Mouse (Mus musculus) embryonic fibroblast, embryonic 13.5 days (primary cell): Measurements from ENCODE around the gene Naaladl2. TPM values are rescaled to one million over a fixed set of nuclear protein-coding genes. Genes with fewer than 3 reads are reported as not detected.
"Not testable (repeated sequence)": the region's sequence is repeated elsewhere in the genome, so short reads cannot be mapped to it uniquely, and the experiment has no call there.

Experiments used
- H3K27ac ChIP-seq: 2 replicates; pipeline ENCODE4 v1.5.1; 2012; ENCODE audit warnings: low read length, control low read depth, inconsistent platforms; ENCODE audit not compliant: insufficient read depth
- H3K4me1 ChIP-seq: 2 replicates; pipeline ENCODE4 v1.6.1; 2011; ENCODE audit warnings: low read length; ENCODE audit not compliant: control insufficient read depth, insufficient read depth
- H3K4me3 ChIP-seq: 2 replicates; pipeline ENCODE4 v1.5.1; 2011; ENCODE audit warnings: mild to moderate bottlenecking, control low read depth, low read length; ENCODE audit not compliant: insufficient read depth
- CTCF ChIP-seq: IDR thresholded peaks from 2 replicates; pipeline ENCODE4 v1.5.1; 2011; ENCODE audit warnings: mild to moderate bottlenecking, control low read depth, low read length, moderate library complexity, borderline replicate concordance; ENCODE audit not compliant: insufficient read depth
- POLR2A ChIP-seq: IDR thresholded peaks from 2 replicates; pipeline ENCODE4 v1.6.1; 2011; ENCODE audit warnings: low read depth, mild to moderate bottlenecking, control low read depth, low read length, moderate library complexity
- polyA plus RNA-seq: library from polyadenylated mRNA; stranded (reverse); fragments of >200 nt; gene quantifications from 2 replicates; pipeline ENCODE4 v1.2.4, GENCODE M21; 2011; ENCODE audit warnings: low read depth; ENCODE audit not compliant: missing spikeins, insufficient read length

Naaladl2 gene
- polyA plus RNA-seq, 1 experiment, result 10.4 TPM

DNA sequence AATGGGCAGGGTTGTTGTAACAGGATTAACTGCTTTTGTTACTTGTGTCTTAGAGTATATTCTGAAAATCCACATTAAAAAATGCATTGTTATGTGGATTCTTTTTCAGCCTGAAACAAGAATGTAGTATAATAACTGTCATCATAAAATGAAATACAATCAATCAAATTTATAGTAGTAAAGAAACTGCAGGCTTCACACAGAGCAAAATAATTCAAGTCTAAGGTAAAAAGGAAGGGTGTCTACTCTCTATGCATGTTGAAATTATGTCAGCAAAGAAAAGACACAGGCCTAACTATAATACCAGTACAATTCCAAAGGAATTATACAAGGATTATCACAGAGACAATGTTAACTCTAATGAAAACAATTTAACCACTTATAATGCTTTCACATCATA, 752.3 kb downstream of the Naaladl2 start:
- H3K4me3 ChIP-seq, result no peak overlapping the region
- H3K27ac ChIP-seq, result no peak overlapping the region
- TF ChIP-seq CTCF (no peak), POLR2A (no peak)
- H3K4me1 ChIP-seq, result no peaks in the 10 kb centered on the region

DNA sequence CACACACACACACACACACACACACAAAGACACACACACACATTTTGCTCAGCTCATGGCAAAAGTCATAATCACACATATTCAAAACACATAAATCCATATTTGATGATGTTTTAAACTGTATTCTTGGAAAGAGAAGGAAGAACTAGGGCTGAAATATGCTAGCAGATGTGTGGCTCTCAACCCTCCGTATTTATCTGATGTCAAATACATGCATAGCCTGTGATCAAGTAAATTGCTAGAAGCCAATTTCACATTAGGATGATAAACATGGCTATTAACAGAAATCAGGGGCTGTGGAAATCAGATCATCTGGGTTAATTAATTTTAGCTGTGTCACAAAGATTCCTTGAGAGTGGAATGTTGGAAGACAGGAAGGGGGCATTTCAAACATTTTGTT, 752.8 kb downstream of the Naaladl2 start:
- Histone ChIP-seq H3K27ac (no peak overlapping the region), H3K4me3 (no peak overlapping the region), H3K4me1 (no peaks in the 10 kb centered on the region)
- TF ChIP-seq POLR2A, result no peak
- no peak for TF ChIP-seq CTCF

DNA sequence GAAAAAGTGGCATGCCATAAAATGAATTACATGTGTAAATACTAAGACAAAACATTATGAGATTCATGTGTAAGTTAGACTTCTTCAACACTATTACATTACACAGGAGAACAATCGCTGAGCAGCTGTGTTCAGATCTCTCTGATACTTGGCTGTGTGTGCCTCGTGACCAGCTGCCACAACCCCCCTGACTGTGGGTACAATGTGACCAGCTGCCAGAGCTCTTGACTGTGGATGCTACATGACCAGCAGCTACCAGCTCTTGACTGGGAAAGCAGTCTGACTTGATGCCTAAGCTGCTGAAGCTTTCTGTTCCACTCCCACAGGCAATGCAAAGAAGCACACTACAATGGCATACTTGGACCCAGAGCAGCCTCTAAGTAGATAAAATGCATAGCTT, 789.1 kb downstream of the Naaladl2 start:
- H3K4me1 ChIP-seq, result no peaks in the 10 kb centered on the region
- H3K4me3 ChIP-seq, result no peak overlapping the region
- no peak for TF ChIP-seq CTCF
- TF ChIP-seq POLR2A, result no peak
- H3K27ac ChIP-seq, result no peak overlapping the region

DNA sequence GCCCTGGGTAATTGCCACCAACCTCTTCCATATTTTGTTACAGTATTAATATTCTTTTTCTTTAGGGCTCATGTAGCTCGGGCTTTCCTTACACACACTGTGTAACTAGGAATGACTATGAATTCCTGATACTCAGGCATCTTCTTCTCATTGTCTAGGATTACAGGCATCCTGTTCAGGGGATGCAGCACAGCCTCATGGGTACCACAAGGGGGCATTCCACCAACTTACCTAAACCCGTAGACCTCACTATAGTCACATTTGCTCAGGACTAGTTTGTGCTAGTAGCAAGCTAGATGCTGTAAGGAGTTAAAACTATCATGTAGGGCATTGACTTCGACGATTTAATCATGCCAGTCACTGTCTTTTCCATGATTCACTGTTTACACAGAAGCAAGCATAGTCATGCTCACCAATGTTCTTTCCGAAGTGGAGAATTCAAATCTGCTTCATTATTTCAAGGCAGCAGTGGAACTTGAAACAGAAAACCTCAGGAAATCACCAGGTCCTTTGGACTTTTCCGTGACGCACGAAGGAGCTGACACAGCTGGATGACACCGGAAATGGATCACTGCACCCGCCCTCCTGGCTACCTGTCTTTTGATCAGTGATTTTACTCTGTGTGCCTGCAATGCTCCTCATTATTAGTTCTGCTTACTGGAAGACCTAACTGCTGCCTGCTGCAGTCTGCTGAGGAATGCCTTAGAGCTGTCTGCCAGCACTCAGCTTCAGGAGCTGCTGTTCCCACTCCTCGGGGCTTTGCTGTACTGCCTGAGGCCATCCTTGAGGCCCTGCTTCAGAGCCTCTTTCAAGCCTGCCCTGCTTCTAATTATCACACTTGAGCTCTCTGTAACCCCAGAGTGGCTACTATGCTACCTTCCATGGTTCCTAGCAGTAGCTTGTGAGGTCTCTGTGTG, 822.3 kb downstream of the Naaladl2 start:
- H3K4me1 ChIP-seq, result no peaks in the 10 kb centered on the region

DNA sequence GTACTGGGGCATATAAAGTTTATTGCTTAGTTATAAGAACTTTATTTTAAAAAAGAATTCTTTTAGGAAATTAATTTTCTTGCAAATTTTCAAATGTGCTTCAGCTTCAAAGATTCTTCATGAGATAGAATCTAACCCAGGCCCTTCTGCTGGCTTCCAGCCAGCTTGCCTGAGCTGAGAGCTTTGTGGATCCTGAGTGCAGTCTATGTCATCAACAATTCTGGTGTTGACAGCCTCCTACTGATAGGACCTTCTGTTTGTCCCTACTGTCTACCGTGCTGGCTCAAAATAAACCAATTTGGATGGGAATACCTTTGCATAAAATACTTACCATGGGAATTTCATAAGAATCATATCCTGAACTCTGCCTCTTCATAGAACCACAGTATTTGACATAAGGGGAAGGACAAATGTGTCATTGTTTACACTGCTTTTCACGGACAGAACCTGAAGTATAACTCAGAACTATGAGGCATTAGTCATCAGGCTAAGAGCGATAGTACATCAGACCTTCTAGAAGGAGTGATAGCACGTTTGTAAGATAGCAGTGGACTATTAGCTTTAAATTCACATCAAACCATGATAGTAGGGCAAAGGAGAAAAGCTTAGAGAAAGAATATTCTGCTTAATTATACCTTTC, 829.3 kb downstream of the Naaladl2 start:
- Histone ChIP-seq H3K4me1 (no peaks in the 10 kb centered on the region), H3K27ac (no peak overlapping the region), H3K4me3 (no peak overlapping the region)
- TF ChIP-seq POLR2A (no peak), CTCF (no peak)

More for the DNA sequence above, 822.3 kb downstream of the Naaladl2 start:
- H3K27ac ChIP-seq, result no peak overlapping the region
- TF ChIP-seq CTCF (no peak), POLR2A (no peak)
- no peak overlapping the region for H3K4me3 ChIP-seq

DNA sequence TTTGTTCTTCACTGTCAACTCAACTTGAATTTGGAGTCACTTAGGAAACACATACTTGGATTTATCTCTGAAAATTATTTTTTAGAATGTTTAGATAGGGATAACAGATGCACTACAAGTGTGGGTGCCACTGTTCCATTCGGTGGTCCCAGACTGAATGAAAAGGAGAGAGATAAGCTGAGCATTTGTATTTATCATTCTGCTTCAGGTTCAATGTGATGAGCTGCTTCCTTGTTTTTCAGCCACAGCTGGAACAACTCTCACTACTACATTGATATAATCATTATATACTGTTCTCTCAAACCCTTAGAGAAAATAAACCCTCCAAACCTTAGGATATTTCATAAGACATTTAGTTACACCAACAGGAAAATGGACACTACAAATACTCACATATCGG, 918.6 kb downstream of the Naaladl2 start:
- H3K27ac ChIP-seq, result no peak overlapping the region
- H3K4me3 ChIP-seq, result no peak overlapping the region
- no peaks in the 10 kb centered on the region for H3K4me1 ChIP-seq
- no peak for TF ChIP-seq POLR2A
- no peak for TF ChIP-seq CTCF

DNA sequence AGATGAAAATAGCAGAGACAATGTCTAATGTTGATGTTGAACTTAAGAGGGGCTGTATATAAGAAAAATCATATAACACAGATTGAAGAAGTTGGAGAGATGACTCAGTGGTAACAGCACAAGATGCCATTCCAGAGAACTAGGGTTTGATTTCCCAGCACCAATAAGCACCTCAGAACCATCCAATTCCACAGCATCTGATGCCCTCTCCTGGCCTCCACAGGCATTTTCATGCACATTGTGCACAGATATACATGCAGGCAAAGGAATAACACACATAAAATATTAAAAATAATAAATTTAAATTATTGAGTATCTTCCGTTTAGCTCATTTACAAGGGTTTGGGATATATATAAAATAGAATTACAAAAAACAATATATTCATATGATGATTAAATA, 926.6 kb downstream of the Naaladl2 start:
- Histone ChIP-seq H3K27ac (no peak overlapping the region), H3K4me1 (no peaks in the 10 kb centered on the region), H3K4me3 (no peak overlapping the region)
- TF ChIP-seq POLR2A, result no peak
- no peak for TF ChIP-seq CTCF

DNA sequence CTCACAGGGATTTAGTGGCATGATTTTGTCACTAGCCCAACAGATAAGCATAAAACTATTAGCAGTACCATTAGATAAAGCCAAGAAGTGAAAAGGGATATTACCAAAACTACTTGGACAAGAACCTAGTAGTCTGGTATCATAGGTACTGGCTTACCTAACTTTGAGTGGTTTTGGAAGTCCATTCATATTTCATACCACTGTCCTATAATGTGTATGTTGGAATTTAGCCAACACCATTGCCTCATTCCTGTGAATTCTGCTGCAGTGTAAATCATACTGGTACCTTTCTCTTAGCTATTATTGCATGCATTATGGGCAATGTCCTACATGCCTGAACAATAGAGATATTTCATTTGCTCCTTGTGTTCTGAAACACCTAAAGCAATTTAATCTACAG, 977.5 kb downstream of the Naaladl2 start:
- Histone ChIP-seq H3K4me1 (no peaks in the 10 kb centered on the region), H3K4me3 (no peak overlapping the region), H3K27ac (no peak overlapping the region)
- TF ChIP-seq CTCF (no peak), POLR2A (no peak)

DNA sequence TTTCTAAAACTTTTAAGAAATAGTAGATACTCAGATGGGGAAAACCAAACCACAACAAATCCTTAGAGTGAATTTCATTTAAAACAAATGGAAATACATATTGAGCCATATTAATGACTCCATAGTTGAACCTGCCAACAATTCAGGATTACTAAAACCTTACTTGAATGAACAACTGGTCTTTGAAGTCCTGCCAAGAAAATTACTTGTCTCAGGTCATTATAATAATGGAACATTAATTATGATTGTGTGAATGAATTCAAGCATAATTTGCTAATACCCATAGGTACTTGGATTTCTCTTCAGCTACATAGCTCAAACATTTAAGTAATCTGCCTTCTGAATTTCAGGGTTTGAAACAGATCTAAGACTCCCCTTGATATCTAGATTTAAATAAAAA, 980.1 kb downstream of the Naaladl2 start:
- H3K4me3 ChIP-seq, result no peak overlapping the region
- TF ChIP-seq CTCF (no peak), POLR2A (no peak)
- no peaks in the 10 kb centered on the region for H3K4me1 ChIP-seq
- no peak overlapping the region for H3K27ac ChIP-seq

DNA sequence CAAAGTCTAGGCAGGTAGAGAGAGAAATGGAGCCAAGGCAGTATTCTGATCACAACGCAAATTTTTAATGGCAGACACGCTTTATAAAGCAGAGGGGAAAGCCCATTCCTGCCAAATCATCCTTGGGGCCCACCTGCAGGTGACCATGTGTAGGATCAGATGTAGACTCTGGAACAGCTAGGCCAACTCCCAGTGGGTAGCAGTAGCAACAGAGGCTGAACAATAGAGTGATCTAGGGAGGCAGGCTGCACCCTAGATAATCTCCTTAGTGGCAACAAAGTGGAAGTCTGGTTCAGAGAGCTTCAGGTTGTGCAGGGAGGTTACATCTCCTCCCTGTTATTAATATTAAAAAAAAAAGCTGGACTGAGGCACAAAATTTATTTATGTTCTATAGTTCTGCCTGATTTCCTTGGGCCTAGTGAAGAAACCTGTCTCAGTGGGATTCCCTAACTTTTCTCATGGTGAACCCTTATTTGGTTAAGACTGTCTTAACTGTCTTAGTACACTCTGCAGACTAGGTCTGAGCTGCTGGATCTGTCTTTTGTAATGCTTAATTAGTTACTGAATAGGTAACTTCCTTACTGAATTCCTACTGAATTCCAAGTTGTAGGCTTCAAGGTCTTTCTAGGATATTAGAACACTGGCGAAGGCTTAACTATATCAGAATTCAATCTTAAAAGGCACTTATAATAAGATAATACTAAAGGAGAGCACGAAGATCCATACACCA, 992.8 kb downstream of the Naaladl2 start:
- H3K4me1 ChIP-seq, H3K27ac ChIP-seq, H3K4me3 ChIP-seq: not testable (repeated sequence)
